In genomic region chr15:4934731-4935130, GRCm38 (mm10) we compare ENCODE assay signal across 26 mouse cellular contexts. TPM values are rescaled to one million over a fixed set of nuclear protein-coding genes. Genes with fewer than 3 reads are reported as not detected.
DNase-seq lines count a peak whose midpoint lies in the region; ATAC-seq lines count a peak whose summit lies in the region.
"Had no signal": no experiment of that assay in that cellular context is flagged by ENCODE, and none has a peak within 500 bp of the region (broad histone marks: within the 10 kb centered on the region; RNA-seq: fewer than 3 reads in every experiment).

No protein-coding gene starts in this region.

- no peaks in the 10 kb centered on the region for H3K27me3 ChIP-seq in limb, embryonic 13.5 days
- H3K27me3 ChIP-seq in limb, embryonic 10.5 days (ENCODE audit: low read depth, poor library complexity, severe bottlenecking) = no peaks in the 10 kb centered on the region
- H3K27me3 ChIP-seq: forebrain, embryonic 13.5 days; heart, embryonic 12.5 days; heart, embryonic 15.5 days had no signal

- WGBS in limb, embryonic 13.5 days = 77% methylated on average over 8 of the region's 8 CpGs
- WGBS in limb, embryonic 10.5 days = 90% methylated on average over 8 of the region's 8 CpGs

- DNase-seq in cerebellum, postnatal 10 days = peak; percentile 61 to 65
- no peak for DNase-seq in cerebellum, postnatal 4 days (ENCODE audit: low spot score in 2 of 2)
- DNase-seq in frontal cortex, postnatal 36 days (ENCODE audit: low spot score in 2 of 2) = peak; percentile 2 to 16
- DNase-seq in frontal cortex, postnatal 25 days (ENCODE audit: low spot score in 2 of 2) = no peak
- DNase-seq in limb, embryonic 10.5 days (ENCODE audit: low spot score) = no peak
- DNase-seq: adrenal gland, adult 8-10 months; adrenal gland, postnatal 25 days; cerebellum, adult 11 months; gastrocnemius, postnatal 25 days; heart, adult 18-20 months; heart, postnatal 10 days; heart, postnatal 36 days had no signal

- H3K9ac ChIP-seq in limb, embryonic 13.5 days = no peak overlapping the region
- H3K9ac ChIP-seq: forebrain, embryonic 13.5 days; heart, embryonic 12.5 days; heart, embryonic 15.5 days; hindbrain, embryonic 14.5 days had no signal

- no peak overlapping the region for H3K27ac ChIP-seq in limb, embryonic 13.5 days
- no peak overlapping the region for H3K27ac ChIP-seq in limb, embryonic 10.5 days
- H3K27ac ChIP-seq: forebrain, embryonic 10.5 days; forebrain, embryonic 13.5 days; heart, embryonic 15.5 days; hindbrain, embryonic 10.5 days; hindbrain, embryonic 14.5 days had no signal

- H3K4me3 ChIP-seq in limb, embryonic 13.5 days = no peak overlapping the region
- H3K4me3 ChIP-seq in limb, embryonic 10.5 days = no peak overlapping the region
- H3K4me3 ChIP-seq: forebrain, embryonic 10.5 days; forebrain, embryonic 13.5 days; heart, embryonic 12.5 days; heart, embryonic 15.5 days; hindbrain, embryonic 10.5 days had no signal

- H3K9me3 ChIP-seq in limb, embryonic 13.5 days = no peaks in the 10 kb centered on the region
- no peaks in the 10 kb centered on the region for H3K9me3 ChIP-seq in limb, embryonic 10.5 days (replicated peaks)
- H3K9me3 ChIP-seq: forebrain, embryonic 10.5 days; forebrain, embryonic 13.5 days; heart, embryonic 12.5 days; heart, embryonic 15.5 days; hindbrain, embryonic 10.5 days had no signal

- no peaks in the 10 kb centered on the region for H3K4me1 ChIP-seq in limb, embryonic 13.5 days
- peaks cover 9% of the 10 kb centered on the region for H3K4me1 ChIP-seq in limb, embryonic 10.5 days
- H3K4me1 ChIP-seq: forebrain, embryonic 10.5 days; forebrain, embryonic 13.5 days; heart, embryonic 15.5 days; hindbrain, embryonic 10.5 days had no signal

- ATAC-seq in limb, embryonic 13.5 days (ENCODE audit: low FRiP score, low read depth) = no peak
- ATAC-seq: activated CD4-positive, CD25-positive, alpha-beta regulatory T cell, adult 4 months; forebrain, embryonic 13.5 days; forebrain, embryonic 16.5 days; intestine, postnatal 0 days had no signal

- H3K36me3 ChIP-seq in limb, embryonic 13.5 days = no peaks in the 10 kb centered on the region
- no peaks in the 10 kb centered on the region for H3K36me3 ChIP-seq in limb, embryonic 10.5 days
- H3K36me3 ChIP-seq: forebrain, embryonic 10.5 days; heart, embryonic 12.5 days; heart, embryonic 15.5 days; hindbrain, embryonic 10.5 days had no signal

- H3K4me2 ChIP-seq in limb, embryonic 13.5 days (replicated peaks) = 0 out of 2 replicates have a peak overlapping the region, but pooled peaks have one; percentile 23
- H3K4me2 ChIP-seq: forebrain, embryonic 13.5 days; heart, embryonic 12.5 days; heart, embryonic 15.5 days; hindbrain, embryonic 14.5 days had no signal

RNA-seq across cellular contexts. Expression of gene Mroh2b, which starts 36.2 kb away (rescaled TPM):
- polyA plus RNA-seq in limb, embryonic 13.5 days (2015; fragmentation: Nextera tagmentation; extraction: Ambion mirVana) = not detected in 2 replicates
- not detected in 2 replicates for polyA plus RNA-seq in limb, embryonic 10.5 days (2016; fragmentation: Nextera tagmentation; extraction: Ambion mirVana)
- polyA plus RNA-seq: activated CD4-positive, CD25-positive, alpha-beta regulatory T cell, adult 4 months; cerebellum, adult 2 months; embryonic facial prominence, embryonic 11.5 days; embryonic facial prominence, embryonic 14.5 days; forebrain, embryonic 10.5 days; forebrain, embryonic 13.5 days; forebrain, embryonic 16.5 days; heart, embryonic 12.5 days; heart, embryonic 15.5 days; hindbrain, embryonic 10.5 days; hindbrain, embryonic 14.5 days; intestine, embryonic 14.5 days; intestine, postnatal 0 days had no signal

Comparison
In these comparisons a context has a peak if more than half of its experiments do, and no peak if none do; other contexts are left out.
1. DNase-seq: peak in cerebellum, postnatal 10 days (2 of 2) and frontal cortex, postnatal 36 days (2 of 2); none in cerebellum, postnatal 4 days (0 of 2), frontal cortex, postnatal 25 days (0 of 2) and limb, embryonic 10.5 days (single experiment).